Mouse (Mus musculus): ENCODE measurements at regions not wholly inside any gene's neighbourhood (a gene's known extent, or its start where the extent isn't known, plus 50 kb on each side); places are given as distances from the start of the nearest gene placed in this dataset.

- Histone ChIP-seq H3K9ac (ENCODE audit: low read length) (no peak overlapping the region), H3K27ac (ENCODE audit: low read depth, low read length) (no peak overlapping the region), H3K4me2 (ENCODE audit: low read depth, low read length, severe bottlenecking) (no peak overlapping the region), H3K27me3 (ENCODE audit: control insufficient read depth, insufficient read depth, low read length) (no peaks in the 10 kb centered on the region), H3K36me3 (ENCODE audit: control insufficient read depth, insufficient read depth, low read length) (no peaks in the 10 kb centered on the region), H3K4me1 (replicated peaks; ENCODE audit: control insufficient read depth, insufficient read depth, low read length) (peaks cover 2% of the 10 kb centered on the region), H3K9me3 (ENCODE audit: control insufficient read depth, low read length) (no peaks in the 10 kb centered on the region), H3K4me3 (ENCODE audit: low read depth, low read length) (no peak overlapping the region)
- no peak for ATAC-seq (replicated peaks; ENCODE audit: low FRiP score)
- WGBS, result 69% methylated on average over 14 of the region's 14 CpGs
- no peak for DNase-seq (ENCODE audit: low spot score)
These were observed 201.4 kb upstream of the Egln3 start for GRCm38 (mm10) chr12:54405066-54405465.

GRCm38 (mm10) chr12:54402591-54402990 lies 198.9 kb upstream of the Egln3 start:
- H3K9ac ChIP-seq (ENCODE audit: low read length), result no peak overlapping the region
- 89% methylated on average over 6 of the region's 6 CpGs for WGBS
- no peaks in the 10 kb centered on the region for H3K36me3 ChIP-seq (ENCODE audit: control insufficient read depth, insufficient read depth, low read length)
- no peak for ATAC-seq (replicated peaks; ENCODE audit: low FRiP score)
- no peak for DNase-seq (ENCODE audit: low spot score)
- H3K4me3 ChIP-seq (ENCODE audit: low read depth, low read length), result no peak overlapping the region
- H3K4me1 ChIP-seq (replicated peaks; ENCODE audit: control insufficient read depth, insufficient read depth, low read length), result no peaks in the 10 kb centered on the region
- no peak overlapping the region for H3K27ac ChIP-seq (ENCODE audit: low read depth, low read length)
- no peaks in the 10 kb centered on the region for H3K27me3 ChIP-seq (ENCODE audit: control insufficient read depth, insufficient read depth, low read length)
- no peak overlapping the region for H3K4me2 ChIP-seq (ENCODE audit: low read depth, low read length, severe bottlenecking)
- no peaks in the 10 kb centered on the region for H3K9me3 ChIP-seq (ENCODE audit: control insufficient read depth, low read length)

- Histone ChIP-seq H3K27ac (ENCODE audit: low read depth, low read length) (no peak overlapping the region), H3K4me1 (replicated peaks; ENCODE audit: control insufficient read depth, insufficient read depth, low read length) (no peaks in the 10 kb centered on the region), H3K4me2 (ENCODE audit: low read depth, low read length, severe bottlenecking) (no peak overlapping the region), H3K4me3 (ENCODE audit: low read depth, low read length) (no peak overlapping the region), H3K9me3 (ENCODE audit: control insufficient read depth, low read length) (no peaks in the 10 kb centered on the region), H3K9ac (ENCODE audit: low read length) (no peak overlapping the region), H3K27me3 (ENCODE audit: control insufficient read depth, insufficient read depth, low read length) (no peaks in the 10 kb centered on the region), H3K36me3 (ENCODE audit: control insufficient read depth, insufficient read depth, low read length) (no peaks in the 10 kb centered on the region)
- DNase-seq (ENCODE audit: low spot score), result no peak
- 66% methylated on average over 1 of the region's 1 CpGs for WGBS
- no peak for ATAC-seq (replicated peaks; ENCODE audit: low FRiP score)
These were observed 198.0 kb upstream of the Egln3 start for GRCm38 (mm10) chr12:54401665-54402064.

- DNase-seq (ENCODE audit: low spot score) (no peak), ATAC-seq (replicated peaks; ENCODE audit: low FRiP score) (no peak)
- H3K27me3 ChIP-seq (ENCODE audit: control insufficient read depth, insufficient read depth, low read length), result no peaks in the 10 kb centered on the region
- no peaks in the 10 kb centered on the region for H3K36me3 ChIP-seq (ENCODE audit: control insufficient read depth, insufficient read depth, low read length)
- no peaks in the 10 kb centered on the region for H3K9me3 ChIP-seq (ENCODE audit: control insufficient read depth, low read length)
- H3K27ac ChIP-seq (ENCODE audit: low read depth, low read length), result no peak overlapping the region
- H3K9ac ChIP-seq (ENCODE audit: low read length), result no peak overlapping the region
- no peaks in the 10 kb centered on the region for H3K4me1 ChIP-seq (replicated peaks; ENCODE audit: control insufficient read depth, insufficient read depth, low read length)
- 81% methylated on average over 5 of the region's 5 CpGs for WGBS
- H3K4me3 ChIP-seq (ENCODE audit: low read depth, low read length), result no peak overlapping the region
- no peak overlapping the region for H3K4me2 ChIP-seq (ENCODE audit: low read depth, low read length, severe bottlenecking)
These were observed 196.4 kb upstream of the Egln3 start for GRCm38 (mm10) chr12:54400084-54400483.

- DNase-seq (ENCODE audit: low spot score) (no peak), ATAC-seq (replicated peaks; ENCODE audit: low FRiP score) (no peak)
- 84% methylated on average over 6 of the region's 6 CpGs for WGBS
- no peak overlapping the region for H3K9ac ChIP-seq (ENCODE audit: low read length)
- H3K27me3 ChIP-seq (ENCODE audit: control insufficient read depth, insufficient read depth, low read length), result no peaks in the 10 kb centered on the region
- no peak overlapping the region for H3K4me2 ChIP-seq (ENCODE audit: low read depth, low read length, severe bottlenecking)
- H3K4me1 ChIP-seq (replicated peaks; ENCODE audit: control insufficient read depth, insufficient read depth, low read length), result no peaks in the 10 kb centered on the region
- H3K4me3 ChIP-seq (ENCODE audit: low read depth, low read length), result no peak overlapping the region
- no peaks in the 10 kb centered on the region for H3K36me3 ChIP-seq (ENCODE audit: control insufficient read depth, insufficient read depth, low read length)
- no peak overlapping the region for H3K27ac ChIP-seq (ENCODE audit: low read depth, low read length)
- H3K9me3 ChIP-seq (ENCODE audit: control insufficient read depth, low read length), result no peaks in the 10 kb centered on the region
These were observed 194.4 kb upstream of the Egln3 start for GRCm38 (mm10) chr12:54398080-54398479.

GRCm38 (mm10) chr12:54396952-54397351 lies 193.3 kb upstream of the Egln3 start:
- no peaks in the 10 kb centered on the region for H3K4me1 ChIP-seq (replicated peaks; ENCODE audit: control insufficient read depth, insufficient read depth, low read length)
- no peak for ATAC-seq (replicated peaks; ENCODE audit: low FRiP score)
- no peak overlapping the region for H3K4me3 ChIP-seq (ENCODE audit: low read depth, low read length)
- no peak overlapping the region for H3K4me2 ChIP-seq (ENCODE audit: low read depth, low read length, severe bottlenecking)
- H3K36me3 ChIP-seq (ENCODE audit: control insufficient read depth, insufficient read depth, low read length), result no peaks in the 10 kb centered on the region
- H3K9me3 ChIP-seq (ENCODE audit: control insufficient read depth, low read length), result no peaks in the 10 kb centered on the region
- DNase-seq (ENCODE audit: low spot score), result no peak
- H3K27ac ChIP-seq (ENCODE audit: low read depth, low read length), result no peak overlapping the region
- no peak overlapping the region for H3K9ac ChIP-seq (ENCODE audit: low read length)
- H3K27me3 ChIP-seq (ENCODE audit: control insufficient read depth, insufficient read depth, low read length), result no peaks in the 10 kb centered on the region

GRCm38 (mm10) chr12:54396341-54396740 lies 192.7 kb upstream of the Egln3 start:
- ATAC-seq (replicated peaks; ENCODE audit: low FRiP score) (no peak), DNase-seq (ENCODE audit: low spot score) (no peak)
- no peak overlapping the region for H3K4me3 ChIP-seq (ENCODE audit: low read depth, low read length)
- H3K9ac ChIP-seq (ENCODE audit: low read length), result no peak overlapping the region
- WGBS, result 69% methylated on average over 5 of the region's 5 CpGs
- no peaks in the 10 kb centered on the region for H3K9me3 ChIP-seq (ENCODE audit: control insufficient read depth, low read length)
- H3K4me1 ChIP-seq (replicated peaks; ENCODE audit: control insufficient read depth, insufficient read depth, low read length), result no peaks in the 10 kb centered on the region
- H3K27ac ChIP-seq (ENCODE audit: low read depth, low read length), result no peak overlapping the region
- H3K27me3 ChIP-seq (ENCODE audit: control insufficient read depth, insufficient read depth, low read length), result no peaks in the 10 kb centered on the region
- H3K4me2 ChIP-seq (ENCODE audit: low read depth, low read length, severe bottlenecking), result no peak overlapping the region
- no peaks in the 10 kb centered on the region for H3K36me3 ChIP-seq (ENCODE audit: control insufficient read depth, insufficient read depth, low read length)

- no peak for DNase-seq (ENCODE audit: low spot score)
- Histone ChIP-seq H3K27me3 (ENCODE audit: control insufficient read depth, insufficient read depth, low read length) (no peaks in the 10 kb centered on the region), H3K4me1 (replicated peaks; ENCODE audit: control insufficient read depth, insufficient read depth, low read length) (no peaks in the 10 kb centered on the region), H3K9me3 (ENCODE audit: control insufficient read depth, low read length) (no peaks in the 10 kb centered on the region), H3K9ac (ENCODE audit: low read length) (no peak overlapping the region), H3K36me3 (ENCODE audit: control insufficient read depth, insufficient read depth, low read length) (no peaks in the 10 kb centered on the region), H3K27ac (ENCODE audit: low read depth, low read length) (no peak overlapping the region), H3K4me3 (ENCODE audit: low read depth, low read length) (no peak overlapping the region), H3K4me2 (ENCODE audit: low read depth, low read length, severe bottlenecking) (no peak overlapping the region)
- WGBS, result 75% methylated on average over 4 of the region's 4 CpGs
- ATAC-seq (replicated peaks; ENCODE audit: low FRiP score), result no peak
These were observed 181.7 kb upstream of the Egln3 start for GRCm38 (mm10) chr12:54385401-54385800.

- no peak overlapping the region for H3K4me2 ChIP-seq (ENCODE audit: low read depth, low read length, severe bottlenecking)
- H3K36me3 ChIP-seq (ENCODE audit: control insufficient read depth, insufficient read depth, low read length), result no peaks in the 10 kb centered on the region
- DNase-seq (ENCODE audit: low spot score) (no peak), ATAC-seq (replicated peaks; ENCODE audit: low FRiP score) (no peak)
- WGBS, result 75% methylated on average over 3 of the region's 3 CpGs
- H3K4me3 ChIP-seq (ENCODE audit: low read depth, low read length), result no peak overlapping the region
- no peak overlapping the region for H3K27ac ChIP-seq (ENCODE audit: low read depth, low read length)
- no peaks in the 10 kb centered on the region for H3K4me1 ChIP-seq (replicated peaks; ENCODE audit: control insufficient read depth, insufficient read depth, low read length)
- H3K9me3 ChIP-seq (ENCODE audit: control insufficient read depth, low read length), result no peaks in the 10 kb centered on the region
- H3K9ac ChIP-seq (ENCODE audit: low read length), result no peak overlapping the region
- no peaks in the 10 kb centered on the region for H3K27me3 ChIP-seq (ENCODE audit: control insufficient read depth, insufficient read depth, low read length)
These were observed 180.5 kb upstream of the Egln3 start for GRCm38 (mm10) chr12:54384116-54384515.
